Mouse (Mus musculus): Measurements from ENCODE around the gene Kdm6a.

Gene Kdm6a

DNA sequence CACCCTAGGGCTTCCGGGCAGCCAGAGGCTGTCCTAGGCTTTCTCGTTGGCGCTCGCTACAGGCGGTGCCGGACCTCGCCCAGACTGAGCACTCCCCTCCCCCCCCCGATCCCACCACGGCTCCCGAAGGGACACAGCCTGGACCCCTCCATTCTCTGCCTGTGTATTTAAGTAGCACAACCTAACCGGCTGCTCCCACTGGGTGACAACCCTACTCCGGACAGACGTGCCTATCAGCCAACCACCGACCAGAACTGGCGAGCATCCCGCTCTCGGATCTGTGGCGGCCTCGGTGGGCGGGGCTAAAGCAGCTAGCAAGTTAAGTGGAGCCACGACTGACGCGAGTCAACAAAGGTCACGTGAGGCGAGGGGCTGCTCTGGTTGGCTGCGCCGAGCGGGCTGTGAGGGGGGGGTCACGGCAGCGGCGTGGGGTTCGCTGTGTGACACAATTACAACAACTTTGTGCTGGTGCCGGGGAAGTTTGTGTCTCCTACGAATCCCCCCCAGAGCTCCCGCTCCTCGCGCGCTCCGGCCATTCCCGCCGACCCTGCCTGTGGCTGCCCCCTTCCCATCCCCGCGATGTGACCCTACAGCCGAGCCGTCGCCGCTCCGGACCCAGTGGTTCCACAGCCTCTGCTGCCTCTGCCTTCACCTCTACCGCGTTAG lies at the start of gene Kdm6a:
Kdm6a (plus strand) TSS at position 384 of the 666 bp plus-strand sequence.
- peak; percentile 97 for ATAC-seq (ENCODE audit: insufficient number of reproducible peaks, low FRiP score, low TSS enrichment)

DNA sequence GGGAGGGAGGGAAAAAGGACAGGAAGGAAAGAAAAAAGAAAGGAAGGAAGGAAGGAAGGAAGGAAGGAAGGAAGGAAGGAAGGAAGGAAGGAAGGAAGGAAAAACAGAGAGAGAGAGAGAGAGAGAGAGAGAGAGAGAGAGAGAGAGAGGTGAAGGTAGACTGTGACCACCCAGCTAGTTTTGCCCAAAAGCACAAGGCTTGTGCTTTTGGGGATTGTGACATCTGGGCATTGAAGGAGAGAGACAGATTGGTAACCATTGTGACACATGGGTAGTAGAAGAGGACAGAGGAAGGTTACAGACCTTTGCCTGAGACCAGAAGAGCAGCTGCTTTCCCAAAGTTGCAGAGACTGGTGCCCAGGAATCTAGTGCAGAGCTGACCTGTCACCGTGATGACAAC lies 16.8 kb upstream of the Kdm6a start, which contains the start of gene Dusp21:
Dusp21 (plus strand) TSS at position 301 of the 400 bp plus-strand sequence.
- no peak for ATAC-seq (ENCODE audit: insufficient number of reproducible peaks, low FRiP score, low TSS enrichment)

- ATAC-seq (ENCODE audit: insufficient number of reproducible peaks, low FRiP score, low TSS enrichment), result no peak
Measured at GRCm38 (mm10) chrX:18160734-18161442, 1.5 kb upstream of the Kdm6a start.

- peak; percentile 67 for ATAC-seq (ENCODE audit: insufficient number of reproducible peaks, low FRiP score, low TSS enrichment)
Measured at GRCm38 (mm10) chrX:18161796-18162191, 581 bp upstream of the Kdm6a start.

DNA sequence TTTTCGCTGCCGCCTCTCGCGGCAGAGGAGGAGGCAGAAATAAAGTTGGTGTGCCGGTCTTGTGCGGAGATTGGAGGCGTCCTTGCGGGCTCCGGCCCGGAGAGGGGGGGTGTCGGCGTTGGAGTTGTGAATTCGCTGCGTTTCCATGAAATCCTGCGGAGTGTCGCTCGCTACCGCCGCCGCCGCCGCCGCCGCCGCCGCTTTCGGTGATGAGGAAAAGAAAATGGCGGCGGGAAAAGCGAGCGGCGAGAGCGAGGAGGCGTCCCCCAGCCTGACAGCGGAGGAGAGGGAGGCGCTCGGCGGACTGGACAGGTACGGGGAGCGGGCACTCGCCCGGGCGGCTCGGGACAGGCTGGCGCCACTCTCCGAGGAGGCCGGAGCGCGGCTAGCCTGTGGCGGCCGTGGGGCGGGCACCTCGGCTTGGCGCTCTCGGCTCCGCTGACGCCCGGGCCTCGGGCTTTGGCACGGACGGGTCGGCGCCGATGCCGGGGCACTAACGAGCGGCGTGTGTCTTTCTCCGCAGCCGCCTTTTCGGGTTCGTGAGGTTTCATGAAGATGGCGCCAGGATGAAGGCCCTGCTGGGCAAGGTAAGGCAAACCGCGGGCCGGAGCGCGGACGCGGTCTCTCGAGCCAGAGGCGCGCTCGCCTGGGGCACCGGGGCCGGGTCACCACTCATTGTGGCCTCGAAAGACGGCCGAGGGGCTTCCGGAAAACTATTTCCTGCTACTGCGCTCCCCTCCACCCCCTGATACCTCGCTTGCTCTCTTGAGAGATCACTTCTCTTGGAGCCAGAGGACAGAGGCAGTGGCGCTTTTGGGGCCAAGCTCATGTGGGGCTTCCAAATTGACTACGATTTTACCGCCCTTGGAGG lies 721 bp downstream of the Kdm6a start:
- peak; percentile 69 for ATAC-seq (ENCODE audit: insufficient number of reproducible peaks, low FRiP score, low TSS enrichment)

GRCm38 (mm10) chrX:18163917-18164624 lies 1.7 kb downstream of the Kdm6a start:
- no peak for ATAC-seq (ENCODE audit: insufficient number of reproducible peaks, low FRiP score, low TSS enrichment)

GRCm38 (mm10) chrX:18165121-18165520 lies 2.7 kb downstream of the Kdm6a start:
- no peak for ATAC-seq (ENCODE audit: insufficient number of reproducible peaks, low FRiP score, low TSS enrichment)

DNA sequence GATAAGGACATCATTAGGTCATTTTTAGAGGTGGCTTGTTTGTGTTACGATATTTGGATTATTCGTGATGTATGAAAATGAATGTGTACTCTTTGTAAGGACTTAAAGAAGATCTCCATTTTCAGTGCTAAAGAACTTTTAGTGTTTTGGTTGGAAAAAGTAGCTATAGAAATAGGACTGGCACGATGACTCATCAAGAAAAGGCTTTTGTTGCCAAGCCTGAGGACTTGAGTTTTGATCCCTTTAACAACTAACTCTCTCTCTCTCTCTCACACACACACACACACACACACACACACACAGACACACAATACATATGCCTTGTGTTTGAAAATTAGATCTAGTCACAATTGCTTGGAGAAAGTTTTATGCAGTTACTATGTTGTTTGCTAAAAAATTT lies 4.6 kb downstream of the Kdm6a start:
- no peak for ATAC-seq (ENCODE audit: insufficient number of reproducible peaks, low FRiP score, low TSS enrichment)

- ATAC-seq (ENCODE audit: insufficient number of reproducible peaks, low FRiP score, low TSS enrichment), result no peak
Measured at GRCm38 (mm10) chrX:18168940-18169339, 6.6 kb downstream of the Kdm6a start.

DNA sequence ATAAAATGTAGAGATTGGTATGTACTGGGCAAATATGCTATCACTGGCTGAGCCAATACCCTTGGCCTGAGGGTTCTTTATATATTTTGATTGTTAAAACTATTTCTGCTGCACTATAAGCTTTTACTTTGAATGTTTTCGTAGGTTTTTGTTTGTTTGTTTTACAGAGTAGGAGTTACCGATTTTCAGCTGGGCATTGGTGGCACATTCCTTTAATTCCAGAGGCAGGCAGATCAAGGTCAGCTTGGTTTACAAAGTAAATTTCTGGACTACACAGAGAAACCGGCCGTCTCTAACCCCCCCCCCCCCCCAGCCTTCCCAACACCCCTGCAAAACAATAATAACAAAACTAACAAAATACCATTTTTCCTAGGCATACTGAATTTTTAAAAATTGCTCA lies 12.5 kb downstream of the Kdm6a start:
- no peak for ATAC-seq (ENCODE audit: insufficient number of reproducible peaks, low FRiP score, low TSS enrichment)

GRCm38 (mm10) chrX:18177803-18178202 lies 15.4 kb downstream of the Kdm6a start:
- no peak for ATAC-seq (ENCODE audit: insufficient number of reproducible peaks, low FRiP score, low TSS enrichment)

DNA sequence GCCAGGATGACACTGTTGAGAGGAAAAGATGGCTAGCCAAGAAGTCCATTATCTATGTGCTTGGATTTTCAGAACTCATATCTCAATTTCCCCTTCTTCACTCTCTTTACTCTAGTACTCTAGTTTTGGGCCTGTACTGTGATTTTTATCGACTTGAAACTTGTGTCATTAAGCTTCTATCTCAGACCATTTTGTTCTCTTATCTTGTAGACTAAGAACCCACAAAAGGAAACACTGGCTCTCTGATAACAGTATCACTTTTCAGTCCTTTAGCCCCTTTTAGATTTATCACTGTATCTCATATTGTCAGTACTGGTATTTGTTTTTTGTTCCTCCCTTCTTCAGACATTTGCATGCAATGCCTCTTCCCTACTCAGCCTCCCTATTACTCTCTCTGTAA lies 17.1 kb downstream of the Kdm6a start:
- ATAC-seq (ENCODE audit: insufficient number of reproducible peaks, low FRiP score, low TSS enrichment), result no peak

- ATAC-seq (ENCODE audit: insufficient number of reproducible peaks, low FRiP score, low TSS enrichment), result no peak
Measured at GRCm38 (mm10) chrX:18187203-18187602, 24.8 kb downstream of the Kdm6a start.

DNA sequence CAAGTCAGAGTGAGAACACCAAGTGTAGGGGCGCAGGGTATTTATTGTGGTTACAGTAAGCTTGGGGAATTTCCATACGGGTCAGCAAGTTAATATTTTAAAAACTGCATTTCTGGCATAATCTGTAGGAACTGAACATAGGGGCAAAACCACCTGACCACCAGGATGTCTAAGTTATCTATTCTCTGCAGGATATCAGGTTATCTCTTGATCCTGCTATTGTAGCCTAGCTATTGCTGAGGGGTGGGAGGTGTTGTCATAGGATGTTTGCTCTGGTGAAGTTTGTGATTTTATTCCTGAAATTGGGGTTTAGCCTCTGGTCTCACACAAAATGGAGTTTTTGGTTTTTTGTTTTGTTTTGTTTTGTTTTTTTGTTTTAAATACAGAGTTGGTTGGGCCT lies 25.9 kb downstream of the Kdm6a start:
- no peak for ATAC-seq (ENCODE audit: insufficient number of reproducible peaks, low FRiP score, low TSS enrichment)

DNA sequence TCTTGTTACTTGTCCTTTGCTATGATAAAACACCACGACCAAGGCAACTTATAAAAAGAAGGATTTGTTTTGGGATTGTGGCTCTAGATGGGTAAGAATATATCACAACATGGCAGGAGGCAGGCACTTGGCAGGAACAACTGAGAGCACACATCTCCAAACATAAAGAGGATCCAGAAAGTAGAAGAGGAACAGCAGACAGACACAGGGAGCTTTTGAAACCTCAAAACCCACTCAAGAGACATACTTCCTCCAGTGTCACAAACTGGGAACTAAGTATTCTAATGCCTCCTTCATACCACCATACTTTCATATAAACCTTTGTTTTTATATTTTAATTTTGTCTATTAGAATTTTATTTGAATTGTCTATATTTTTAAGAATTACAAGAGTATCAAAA lies 77.2 kb downstream of the Kdm6a start:
- ATAC-seq (ENCODE audit: insufficient number of reproducible peaks, low FRiP score, low TSS enrichment), result no peak

GRCm38 (mm10) chrX:18250621-18251020 lies 88.2 kb downstream of the Kdm6a start:
- ATAC-seq (ENCODE audit: insufficient number of reproducible peaks, low FRiP score, low TSS enrichment), result no peak

DNA sequence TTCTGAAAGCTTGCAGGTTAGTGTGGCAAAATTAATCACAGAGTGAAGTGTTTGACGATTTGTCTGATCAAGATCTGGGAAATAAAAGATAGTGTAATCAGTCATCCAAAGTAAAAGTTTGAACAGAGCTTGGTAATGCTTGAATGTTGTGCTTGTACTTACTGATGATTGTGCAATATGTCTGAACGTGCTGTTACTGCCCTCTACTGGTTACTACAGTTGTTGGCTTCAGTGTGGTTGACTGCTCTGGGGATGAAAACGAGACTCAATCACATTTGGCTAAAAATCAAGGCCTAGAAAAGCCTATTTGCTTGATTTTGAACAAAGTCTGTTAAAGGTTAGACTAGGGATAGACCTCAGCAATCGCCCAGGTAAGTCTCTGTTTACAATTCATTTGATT lies 92.4 kb downstream of the Kdm6a start:
- peak; percentile 67; the same call in 1 of the 2 replicates for ATAC-seq (ENCODE audit: insufficient number of reproducible peaks, low FRiP score, low TSS enrichment)

GRCm38 (mm10) chrX:18258238-18258809 lies 95.9 kb downstream of the Kdm6a start:
- peak; percentile 93 for ATAC-seq (ENCODE audit: insufficient number of reproducible peaks, low FRiP score, low TSS enrichment)

DNA sequence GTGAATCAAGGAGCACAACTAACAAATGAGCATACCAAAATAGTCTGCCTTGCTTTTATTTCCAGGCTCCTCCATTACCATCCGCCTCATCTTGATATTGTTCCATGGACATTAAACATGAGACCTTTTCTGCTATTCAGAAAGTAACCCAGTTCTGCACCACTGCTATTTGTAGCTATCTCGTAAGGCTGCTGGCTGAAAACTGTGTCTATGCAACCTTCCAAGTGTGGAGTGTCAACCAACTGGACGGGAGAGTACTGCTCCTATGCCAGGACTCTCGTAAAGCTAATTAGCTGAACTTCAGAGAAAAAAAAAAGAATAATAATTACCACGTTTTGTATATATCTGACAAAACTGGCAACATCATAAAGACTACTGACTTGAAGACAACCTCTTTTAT lies 116.2 kb downstream of the Kdm6a start:
- 0 out of 2 replicates have a peak, but pooled peaks have one; percentile 45 for ATAC-seq (ENCODE audit: insufficient number of reproducible peaks, low FRiP score, low TSS enrichment)

- no peak for ATAC-seq (ENCODE audit: insufficient number of reproducible peaks, low FRiP score, low TSS enrichment)
Measured at GRCm38 (mm10) chrX:18280134-18280533, 117.8 kb downstream of the Kdm6a start.

Measured in cerebellum, adult (tissue).